Mouse (Mus musculus): ENCODE data around the gene Cdk9. TPM values are rescaled to one million over a fixed set of nuclear protein-coding genes. Genes with fewer than 3 reads are reported as not detected.

Gene Cdk9
- 100 to 1,000 TPM; 176 to 212 TPM for polyA plus RNA-seq (2017; shearing (Covaris generic))

DNA sequence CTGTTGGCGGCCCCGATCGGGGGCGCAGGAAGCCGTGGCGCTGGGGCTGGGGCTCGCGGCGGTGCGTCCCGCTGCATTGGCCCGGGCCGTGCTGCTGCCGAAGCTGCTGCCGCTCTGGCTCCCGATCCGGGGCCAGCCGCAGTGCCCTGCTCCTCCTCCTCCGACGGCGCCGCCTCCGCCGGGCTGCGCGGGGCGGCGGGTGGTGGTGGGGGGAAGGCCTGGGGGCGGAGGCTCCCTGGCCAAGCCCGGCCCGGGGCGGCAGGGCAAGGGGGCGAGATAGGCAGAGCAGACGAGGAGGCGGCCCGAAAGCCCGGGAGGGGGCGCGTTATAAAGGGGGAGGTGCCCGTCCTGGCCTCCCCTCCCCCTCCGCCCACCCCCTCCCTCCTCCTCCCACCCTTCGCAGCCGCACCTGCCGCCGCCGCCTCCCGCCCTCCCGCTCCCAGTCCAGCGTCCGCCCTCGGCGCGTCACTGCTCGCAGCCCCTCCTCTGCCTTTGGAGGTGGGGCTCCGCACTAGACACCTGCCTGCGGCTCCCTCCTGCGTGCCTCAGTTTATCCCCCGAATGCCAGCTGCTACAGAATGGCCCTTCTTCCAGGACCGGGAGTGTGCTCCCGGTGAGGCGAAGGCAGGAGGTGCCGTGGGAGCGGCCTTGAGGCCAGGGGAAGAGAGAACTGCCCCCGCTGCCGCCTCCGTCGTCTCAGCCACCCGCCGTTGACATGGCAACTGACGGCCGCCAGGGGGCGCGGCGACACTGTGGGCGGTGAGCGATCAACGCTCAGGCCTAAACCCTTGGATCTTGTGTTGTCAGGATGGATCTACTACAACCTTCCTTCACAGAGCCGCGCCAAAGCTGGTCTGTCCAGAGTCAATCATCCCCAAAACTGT, at the start of gene Cdk9:
TSS of gene Cdk9 (minus strand) at position 143 of the 884 bp plus-strand sequence.

GRCm38 (mm10) chr2:32757056-32757845, 44.4 kb upstream of the Cdk9 start, which contains the start of gene Tor2a:
Tor2a (plus strand) TSS chr2:32757234.

GRCm38 (mm10) chr2:32740916-32741272, 28.0 kb upstream of the Cdk9 start, which contains the start of gene 6330409D20Rik:
6330409D20Rik (minus strand) TSS chr2:32741016.

DNA sequence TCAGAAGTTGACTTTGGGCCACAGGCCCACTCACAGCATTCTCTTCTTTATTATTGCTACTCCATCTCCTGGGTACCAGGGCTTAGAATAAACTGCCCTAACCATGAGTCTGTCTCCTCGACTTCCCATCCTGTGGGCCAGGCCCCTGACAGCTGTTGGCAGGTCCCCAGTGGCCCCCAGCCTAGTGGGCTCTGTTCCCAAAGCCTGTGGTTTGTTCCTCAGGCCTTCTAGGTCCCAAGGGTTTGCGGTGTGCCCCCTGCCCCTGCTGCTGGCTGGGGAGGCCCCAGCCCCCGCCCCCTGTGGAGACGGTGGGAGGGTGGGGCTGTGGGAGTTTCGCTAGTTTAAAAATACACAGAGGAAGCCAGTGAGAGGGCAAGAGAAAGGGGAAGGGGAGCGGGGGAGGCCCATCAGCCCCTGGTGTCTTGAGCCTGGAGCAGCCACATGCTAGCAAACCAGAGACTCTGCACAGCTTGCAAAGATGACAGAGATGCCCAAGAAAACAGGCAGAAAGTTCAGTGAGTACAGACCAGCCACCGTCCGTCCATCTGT, 7.9 kb upstream of the Cdk9 start, which contains the start of gene Sh2d3c:
TSS of gene Sh2d3c (plus strand) at position 375 of the 549 bp plus-strand sequence.

DNA sequence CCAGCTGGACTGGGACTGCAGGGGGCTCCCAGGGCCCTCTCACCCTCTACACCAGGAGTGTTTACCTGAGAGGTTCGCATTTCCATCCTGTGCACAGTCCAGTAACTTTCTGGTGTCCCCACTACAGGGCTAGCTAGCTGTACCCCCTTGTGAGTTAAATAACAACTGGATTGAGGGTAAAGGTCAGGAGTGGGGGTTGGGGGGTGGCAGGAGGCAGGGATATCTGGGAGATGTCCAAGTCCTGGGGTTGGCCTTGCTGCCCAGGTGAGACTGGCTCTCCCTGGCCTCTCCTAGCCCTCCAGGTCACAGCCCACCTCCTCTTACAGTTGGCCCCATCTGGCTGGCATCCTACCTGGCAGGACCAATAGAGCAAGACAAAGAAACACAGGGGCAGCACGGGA, 8.9 kb downstream of the Cdk9 start, which contains the start of gene Fpgs:
TSS of gene Fpgs (minus strand) at position 125 of the 401 bp plus-strand sequence.

Other genes with a start within 250 kb of the Cdk9 start
- 100 to 1,000 TPM; 112 to 232 TPM for gene Fam102a, start 177.7 kb downstream of the Cdk9 start, polyA plus RNA-seq (2017; shearing (Covaris generic))
- 100 to 1,000 TPM in 1 of 2 experiments, 10 to 100 TPM in 1; 73.9 to 113 TPM for gene Dpm2, start 142.2 kb downstream of the Cdk9 start, polyA plus RNA-seq (2017; shearing (Covaris generic))
- gene Pip5kl1, start 138.3 kb downstream of the Cdk9 start, polyA plus RNA-seq (2017; shearing (Covaris generic)), result 1 to 10 TPM in 1 of 2 experiments, under 1 TPM in 1; 0.27 to 1.9 TPM
- gene 9430097D07Rik, start 137.4 kb downstream of the Cdk9 start, polyA plus RNA-seq (2017; shearing (Covaris generic)), result under 1 TPM in 1 of 2 experiments, not detected in 1; 0.94 TPM
- gene St6galnac4, start 126.0 kb downstream of the Cdk9 start, polyA plus RNA-seq (2017; shearing (Covaris generic)), result 10 to 100 TPM; 32.7 to 45.6 TPM
- 1 to 10 TPM; 1.8 to 7.4 TPM for gene St6galnac6, start 113.4 kb downstream of the Cdk9 start, polyA plus RNA-seq (2017; shearing (Covaris generic))
- 1 to 10 TPM in 1 of 2 experiments, under 1 TPM in 1; 0.07 to 1.8 TPM for gene Ak1, start 91.3 kb downstream of the Cdk9 start, polyA plus RNA-seq (2017; shearing (Covaris generic))
- 1 to 10 TPM in 1 of 2 experiments, under 1 TPM in 1; 0.47 to 1.7 TPM for gene Eng, start 66.5 kb downstream of the Cdk9 start, polyA plus RNA-seq (2017; shearing (Covaris generic))
- 10 to 100 TPM; 15.5 to 28.8 TPM for gene Fpgs, start 8.9 kb downstream of the Cdk9 start, polyA plus RNA-seq (2017; shearing (Covaris generic))
- 100 to 1,000 TPM in 1 of 2 experiments, 10 to 100 TPM in 1; 96.9 to 133 TPM for gene Sh2d3c, start 8.0 kb upstream of the Cdk9 start, polyA plus RNA-seq (2017; shearing (Covaris generic))
- under 1 TPM; 0.42 to 0.47 TPM for gene 6330409D20Rik, start 27.9 kb upstream of the Cdk9 start, polyA plus RNA-seq (2017; shearing (Covaris generic))
- 10 to 100 TPM; 75.2 to 81.8 TPM for gene Tor2a, start 44.2 kb upstream of the Cdk9 start, polyA plus RNA-seq (2017; shearing (Covaris generic))
- 1 to 10 TPM in 1 of 2 experiments, under 1 TPM in 1; 0.67 to 1.6 TPM for gene Ttc16, start 62.6 kb upstream of the Cdk9 start, polyA plus RNA-seq (2017; shearing (Covaris generic))
- 1 to 10 TPM; 3.4 to 5.0 TPM for gene Ptrh1, start 62.7 kb upstream of the Cdk9 start, polyA plus RNA-seq (2017; shearing (Covaris generic))
- 1 to 10 TPM in 1 of 2 experiments, under 1 TPM in 1; 0.61 to 1.2 TPM for gene Cfap157, start 71.4 kb upstream of the Cdk9 start, polyA plus RNA-seq (2017; shearing (Covaris generic))
- gene Stxbp1, start 134.2 kb upstream of the Cdk9 start, polyA plus RNA-seq (2017; shearing (Covaris generic)), result 10 to 100 TPM in 1 of 2 experiments, 1 to 10 TPM in 1; 8.7 to 12.4 TPM
- 1 to 10 TPM; 4.2 to 9.5 TPM for gene Fam129b, start 163.0 kb upstream of the Cdk9 start, polyA plus RNA-seq (2017; shearing (Covaris generic))
- 10 to 100 TPM; 33.3 to 41.2 TPM for gene Rpl12, start 248.5 kb upstream of the Cdk9 start, polyA plus RNA-seq (2017; shearing (Covaris generic))
- 10 to 100 TPM in 1 of 2 experiments, 1 to 10 TPM in 1; 8.0 to 17.7 TPM for gene Lrsam1, start 248.5 kb upstream of the Cdk9 start, polyA plus RNA-seq (2017; shearing (Covaris generic))

Measured in inflammation-experienced regulatory T-cells (primary cell).